Mouse (Mus musculus): ENCODE measurements around the gene Decr2. TPM values are rescaled to one million over a fixed set of nuclear protein-coding genes. Genes with fewer than 3 reads are reported as not detected.
A peak's percentile ranks its signal among the peaks of the same experiment; 100 is the strongest.

Gene Decr2
- total RNA-seq, 1 experiment: 12.6 TPM

- Histone ChIP-seq H3K9me3 (ENCODE audit: control insufficient read depth, insufficient read depth, low read depth, low read length) (no peaks in the 10 kb centered on the region), H3K27ac (ENCODE audit: insufficient read depth, low read depth, low read length, poor library complexity, severe bottlenecking) (no peak overlapping the region), H3K9ac (ENCODE audit: insufficient read depth, low read depth, low read length, poor library complexity, severe bottlenecking) (no peak overlapping the region), H3K4me3 (ENCODE audit: insufficient read depth in 1 of 2, low read depth in 1 of 2, low read length in 2 of 2, poor library complexity in 1 of 2, severe bottlenecking in 1 of 2) (no peak overlapping the region), H3K36me3 (ENCODE audit: control insufficient read depth, insufficient read depth, low read length, poor library complexity, severe bottlenecking) (peaks cover 2% of the 10 kb centered on the region; the same call in 1 of the 2 replicates), H3K4me1 (ENCODE audit: control insufficient read depth in 2 of 2, insufficient read depth in 2 of 2, low read length in 2 of 2, poor library complexity in 1 of 2) (peaks cover 0 to 2% of the 10 kb centered on the region in 2 experiments; a peak in 1 of 4 replicates)
- DNase-seq (ENCODE audit: low read depth, low spot score): no peak
- TF ChIP-seq ZNF384 (IDR thresholded peaks at IDR 0.05; ENCODE audit: low read depth, low read length) (no peak), CHD2 (IDR thresholded peaks at IDR 0.05; ENCODE audit: low read depth, low read length) (no peak), HCFC1 (IDR thresholded peaks at IDR 0.05; ENCODE audit: borderline replicate concordance, insufficient read depth, low read length) (no peak), MAFK (IDR thresholded peaks at IDR 0.05; ENCODE audit: insufficient read depth, low read depth, low read length) (no peak), ZC3H11A (IDR thresholded peaks at IDR 0.05; ENCODE audit: borderline replicate concordance, low read depth, low read length) (no peak)
- in situ Hi-C loops (cut with MboI; ENCODE audit: low sequenced_read_pairs in 2 of 2, unreplicated experiment in 2 of 2): no loop called here
These were observed 9.3 kb downstream of the Decr2 start for GRCm38 (mm10) chr17:26080867-26081266.

DNA sequence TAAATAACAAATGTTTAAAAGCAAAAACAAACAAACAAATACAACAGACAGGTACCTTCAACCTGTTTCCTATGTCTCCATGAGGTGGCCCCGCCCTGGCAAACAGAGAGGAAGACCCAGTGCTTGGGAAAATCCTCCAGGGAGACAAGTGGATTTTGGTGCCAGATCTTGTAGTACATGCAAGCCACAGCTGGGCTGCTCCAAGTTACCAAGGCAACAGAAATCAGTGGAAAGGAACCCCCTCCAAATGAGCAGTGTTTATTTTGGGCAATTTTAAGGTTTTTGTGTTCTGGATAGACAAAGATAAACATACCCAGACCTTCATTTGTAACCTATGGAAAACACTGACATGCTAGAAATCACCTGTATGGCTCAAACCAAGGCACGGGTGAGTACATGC is 11.3 kb downstream of the Decr2 start:
- Histone ChIP-seq H3K4me1 (ENCODE audit: control insufficient read depth in 2 of 2, insufficient read depth in 2 of 2, low read length in 2 of 2, poor library complexity in 1 of 2) (peaks cover 0 to 2% of the 10 kb centered on the region in 2 experiments; a peak in 1 of 4 replicates), H3K9ac (ENCODE audit: insufficient read depth, low read depth, low read length, poor library complexity, severe bottlenecking) (no peak overlapping the region), H3K4me3 (ENCODE audit: insufficient read depth in 1 of 2, low read depth in 1 of 2, low read length in 2 of 2, poor library complexity in 1 of 2, severe bottlenecking in 1 of 2) (no peak overlapping the region), H3K9me3 (ENCODE audit: control insufficient read depth, insufficient read depth, low read depth, low read length) (no peaks in the 10 kb centered on the region), H3K36me3 (ENCODE audit: control insufficient read depth, insufficient read depth, low read length, poor library complexity, severe bottlenecking) (peaks cover 2% of the 10 kb centered on the region; the same call in 1 of the 2 replicates), H3K27ac (ENCODE audit: insufficient read depth, low read depth, low read length, poor library complexity, severe bottlenecking) (no peak overlapping the region)
- TF ChIP-seq ZNF384 (IDR thresholded peaks at IDR 0.05; ENCODE audit: low read depth, low read length): no peak
- in situ Hi-C loops (cut with MboI; ENCODE audit: low sequenced_read_pairs in 2 of 2, unreplicated experiment in 2 of 2): no loop called here
- no peak for DNase-seq (ENCODE audit: low read depth, low spot score)

GRCm38 (mm10) chr17:26075246-26075645 is 14.9 kb downstream of the Decr2 start:
- H3K27ac ChIP-seq (ENCODE audit: insufficient read depth, low read depth, low read length, poor library complexity, severe bottlenecking): no peak overlapping the region
- in situ Hi-C loops (cut with MboI; ENCODE audit: low sequenced_read_pairs in 2 of 2, unreplicated experiment in 2 of 2): no loop called here
- H3K4me3 ChIP-seq (ENCODE audit: insufficient read depth in 1 of 2, low read depth in 1 of 2, low read length in 2 of 2, poor library complexity in 1 of 2, severe bottlenecking in 1 of 2): no peak overlapping the region
- no peaks in the 10 kb centered on the region for H3K36me3 ChIP-seq (ENCODE audit: control insufficient read depth, insufficient read depth, low read length, poor library complexity, severe bottlenecking)
- no peaks in the 10 kb centered on the region for H3K4me1 ChIP-seq (ENCODE audit: control insufficient read depth in 2 of 2, insufficient read depth in 2 of 2, low read length in 2 of 2, poor library complexity in 1 of 2)
- DNase-seq (ENCODE audit: low read depth, low spot score): no peak
- H3K9ac ChIP-seq (ENCODE audit: insufficient read depth, low read depth, low read length, poor library complexity, severe bottlenecking): no peak overlapping the region
- no peaks in the 10 kb centered on the region for H3K9me3 ChIP-seq (ENCODE audit: control insufficient read depth, insufficient read depth, low read depth, low read length)
- no peak for TF ChIP-seq MAFK (IDR thresholded peaks at IDR 0.05; ENCODE audit: insufficient read depth, low read depth, low read length)
- no peak for TF ChIP-seq HCFC1 (IDR thresholded peaks at IDR 0.05; ENCODE audit: borderline replicate concordance, insufficient read depth, low read length)
- no peak for TF ChIP-seq ZC3H11A (IDR thresholded peaks at IDR 0.05; ENCODE audit: borderline replicate concordance, low read depth, low read length)
- TF ChIP-seq CHD2 (IDR thresholded peaks at IDR 0.05; ENCODE audit: low read depth, low read length): no peak
- TF ChIP-seq ZNF384 (IDR thresholded peaks at IDR 0.05; ENCODE audit: low read depth, low read length): no peak

DNA sequence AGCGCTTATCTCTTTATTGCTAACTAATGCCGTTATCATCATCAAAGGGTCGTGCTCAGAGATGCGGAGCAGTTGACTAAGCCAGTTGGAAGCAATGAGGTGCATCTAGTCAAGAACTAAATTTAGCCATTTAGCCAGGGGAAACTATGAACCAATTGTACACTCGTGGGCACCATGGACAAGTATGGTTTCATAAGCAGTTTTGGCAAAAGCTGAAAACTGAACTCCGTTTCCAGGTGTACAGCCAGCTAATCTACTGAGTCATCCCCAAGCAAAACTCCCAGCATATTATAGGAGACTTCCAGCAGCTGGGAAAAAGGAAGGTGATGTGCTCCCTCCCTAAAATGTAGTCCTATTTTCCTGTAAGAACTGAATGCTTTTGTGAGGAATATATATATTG is 20.0 kb downstream of the Decr2 start:
- Histone ChIP-seq H3K9me3 (ENCODE audit: control insufficient read depth, insufficient read depth, low read depth, low read length) (no peaks in the 10 kb centered on the region), H3K4me3 (ENCODE audit: insufficient read depth in 1 of 2, low read depth in 1 of 2, low read length in 2 of 2, poor library complexity in 1 of 2, severe bottlenecking in 1 of 2) (peak overlapping the region; percentile 82 to 89; a peak in 2 of 4 replicates), H3K4me1 (ENCODE audit: control insufficient read depth in 2 of 2, insufficient read depth in 2 of 2, low read length in 2 of 2, poor library complexity in 1 of 2) (peaks cover 2 to 18% of the 10 kb centered on the region in 2 experiments; a peak in 2 of 4 replicates), H3K36me3 (ENCODE audit: control insufficient read depth, insufficient read depth, low read length, poor library complexity, severe bottlenecking) (peaks cover 3% of the 10 kb centered on the region; the same call in 1 of the 2 replicates), H3K27ac (ENCODE audit: insufficient read depth, low read depth, low read length, poor library complexity, severe bottlenecking) (no peak overlapping the region), H3K9ac (ENCODE audit: insufficient read depth, low read depth, low read length, poor library complexity, severe bottlenecking) (no peak overlapping the region; the same call in 1 of the 2 replicates)
- in situ Hi-C loops (cut with MboI; ENCODE audit: low sequenced_read_pairs in 2 of 2, unreplicated experiment in 2 of 2): no loop called here
- no peak for TF ChIP-seq MAFK (IDR thresholded peaks at IDR 0.05; ENCODE audit: insufficient read depth, low read depth, low read length)
- no peak for TF ChIP-seq HCFC1 (IDR thresholded peaks at IDR 0.05; ENCODE audit: borderline replicate concordance, insufficient read depth, low read length)
- TF ChIP-seq ZC3H11A (IDR thresholded peaks at IDR 0.05; ENCODE audit: borderline replicate concordance, low read depth, low read length): no peak
- no peak for TF ChIP-seq CHD2 (IDR thresholded peaks at IDR 0.05; ENCODE audit: low read depth, low read length)
- TF ChIP-seq ZNF384 (IDR thresholded peaks at IDR 0.05; ENCODE audit: low read depth, low read length): no peak
- DNase-seq (ENCODE audit: low read depth, low spot score): no peak

All from ES-E14 (cell line).